Mouse (Mus musculus): ENCODE measurements around the gene Tbx2. TPM values are rescaled to one million over a fixed set of nuclear protein-coding genes. Genes with fewer than 3 reads are reported as not detected.

Tbx2 gene
- total RNA-seq (2014; rRNA removed) (3.6 and 7.9 TPM in 2 replicates), polyA plus RNA-seq (2015; fragmentation: Nextera tagmentation; extraction: Ambion mirVana) (0.70 and 0.86 TPM in 2 replicates)

- H3K9ac ChIP-seq (replicated peaks; ENCODE audit: low read length), result peak within 1 kb of the TSS; percentile 7; the same call in 1 of the 2 replicates
- peak; percentile 28; the same call in 1 of the 2 replicates for ATAC-seq
- H3K4me3 ChIP-seq (ENCODE audit: low read length), result peak within 1 kb of the TSS; percentile 32
- no peaks in the 10 kb centered on the region for H3K9me3 ChIP-seq (ENCODE audit: low read length)
- H3K4me2 ChIP-seq (ENCODE audit: low read depth, low read length), result peak within 1 kb of the TSS; percentile 52
- DNase-seq (ENCODE audit: low spot score), result no peak
- 2% methylated on average over 46 of the region's 52 CpGs for WGBS
- TF ChIP-seq CTCF (IDR thresholded peaks at IDR 0.05; ENCODE audit: low read depth), result no peak
- H3K4me1 ChIP-seq (ENCODE audit: insufficient read depth, low read length), result no peaks in the 10 kb centered on the region
- H3K36me3 ChIP-seq (ENCODE audit: insufficient read depth, low read length), result no peaks in the 10 kb centered on the region
- H3K27me3 ChIP-seq (ENCODE audit: insufficient read depth, low read length), result peaks cover 73% of the 10 kb centered on the region
- no peak within 1 kb of the TSS for H3K27ac ChIP-seq
Measured at GRCm38 (mm10) chr11:85832231-85832924, at the start of gene Tbx2. Gene Tbx2, plus strand, starts transcription at chr11:85832551.

GRCm38 (mm10) chr11:85786113-85786718 lies 46.1 kb upstream of the Tbx2 start:
- no peak overlapping the region for H3K4me3 ChIP-seq (ENCODE audit: low read length)
- H3K27ac ChIP-seq, result no peak overlapping the region
- peak; percentile 68 for DNase-seq (ENCODE audit: low spot score)
- H3K9ac ChIP-seq (replicated peaks; ENCODE audit: low read length), result no peak overlapping the region
- peak; percentile 66 for TF ChIP-seq CTCF (IDR thresholded peaks at IDR 0.05; ENCODE audit: low read depth)
- H3K27me3 ChIP-seq (ENCODE audit: insufficient read depth, low read length), result no peaks in the 10 kb centered on the region
- no peak overlapping the region for H3K4me2 ChIP-seq (ENCODE audit: low read depth, low read length)
- no peaks in the 10 kb centered on the region for H3K36me3 ChIP-seq (ENCODE audit: insufficient read depth, low read length)
- H3K4me1 ChIP-seq (ENCODE audit: insufficient read depth, low read length), result no peaks in the 10 kb centered on the region
- WGBS, result 76% methylated on average over 3 of the region's 3 CpGs
- no peaks in the 10 kb centered on the region for H3K9me3 ChIP-seq (ENCODE audit: low read length)
- ATAC-seq, result peak; percentile 74

GRCm38 (mm10) chr11:85789750-85790149 lies 42.6 kb upstream of the Tbx2 start:
- WGBS, result 89% methylated on average over 7 of the region's 7 CpGs
- TF ChIP-seq CTCF (IDR thresholded peaks at IDR 0.05; ENCODE audit: low read depth), result no peak
- H3K9me3 ChIP-seq (ENCODE audit: low read length), result no peaks in the 10 kb centered on the region
- no peaks in the 10 kb centered on the region for H3K4me1 ChIP-seq (ENCODE audit: insufficient read depth, low read length)
- H3K4me2 ChIP-seq (ENCODE audit: low read depth, low read length), result no peak overlapping the region
- H3K27me3 ChIP-seq (ENCODE audit: insufficient read depth, low read length), result no peaks in the 10 kb centered on the region
- H3K36me3 ChIP-seq (ENCODE audit: insufficient read depth, low read length), result no peaks in the 10 kb centered on the region
- no peak overlapping the region for H3K4me3 ChIP-seq (ENCODE audit: low read length)
- H3K9ac ChIP-seq (replicated peaks; ENCODE audit: low read length), result no peak overlapping the region
- DNase-seq (ENCODE audit: low spot score) (no peak), ATAC-seq (no peak)
- no peak overlapping the region for H3K27ac ChIP-seq

GRCm38 (mm10) chr11:85790267-85790666 lies 42.1 kb upstream of the Tbx2 start:
- DNase-seq (ENCODE audit: low spot score), result no peak
- no peak overlapping the region for H3K9ac ChIP-seq (replicated peaks; ENCODE audit: low read length)
- no peaks in the 10 kb centered on the region for H3K4me1 ChIP-seq (ENCODE audit: insufficient read depth, low read length)
- no peak overlapping the region for H3K4me3 ChIP-seq (ENCODE audit: low read length)
- no peaks in the 10 kb centered on the region for H3K36me3 ChIP-seq (ENCODE audit: insufficient read depth, low read length)
- no peak for ATAC-seq
- no peak for TF ChIP-seq CTCF (IDR thresholded peaks at IDR 0.05; ENCODE audit: low read depth)
- no peaks in the 10 kb centered on the region for H3K9me3 ChIP-seq (ENCODE audit: low read length)
- WGBS, result 87% methylated on average over 2 of the region's 2 CpGs
- H3K27me3 ChIP-seq (ENCODE audit: insufficient read depth, low read length), result no peaks in the 10 kb centered on the region
- no peak overlapping the region for H3K27ac ChIP-seq
- H3K4me2 ChIP-seq (ENCODE audit: low read depth, low read length), result no peak overlapping the region

- no peak overlapping the region for H3K9ac ChIP-seq (replicated peaks; ENCODE audit: low read length)
- DNase-seq (ENCODE audit: low spot score), result no peak
- no peak for TF ChIP-seq CTCF (IDR thresholded peaks at IDR 0.05; ENCODE audit: low read depth)
- H3K4me2 ChIP-seq (ENCODE audit: low read depth, low read length), result no peak overlapping the region
- H3K27ac ChIP-seq, result no peak overlapping the region
- H3K4me3 ChIP-seq (ENCODE audit: low read length), result no peak overlapping the region
- no peaks in the 10 kb centered on the region for H3K36me3 ChIP-seq (ENCODE audit: insufficient read depth, low read length)
- H3K27me3 ChIP-seq (ENCODE audit: insufficient read depth, low read length), result no peaks in the 10 kb centered on the region
- H3K4me1 ChIP-seq (ENCODE audit: insufficient read depth, low read length), result no peaks in the 10 kb centered on the region
- H3K9me3 ChIP-seq (ENCODE audit: low read length), result no peaks in the 10 kb centered on the region
- 91% methylated on average over 1 of the region's 1 CpGs for WGBS
- no peak for ATAC-seq
Measured at GRCm38 (mm10) chr11:85791212-85791611, 41.1 kb upstream of the Tbx2 start.

GRCm38 (mm10) chr11:85792534-85793215 lies 39.7 kb upstream of the Tbx2 start:
- TF ChIP-seq CTCF (IDR thresholded peaks at IDR 0.05; ENCODE audit: low read depth), result no peak
- Histone ChIP-seq H3K9ac (replicated peaks; ENCODE audit: low read length) (no peak overlapping the region), H3K4me3 (ENCODE audit: low read length) (no peak overlapping the region), H3K4me2 (ENCODE audit: low read depth, low read length) (no peak overlapping the region), H3K9me3 (ENCODE audit: low read length) (no peaks in the 10 kb centered on the region), H3K4me1 (ENCODE audit: insufficient read depth, low read length) (no peaks in the 10 kb centered on the region), H3K27ac (no peak overlapping the region), H3K36me3 (ENCODE audit: insufficient read depth, low read length) (no peaks in the 10 kb centered on the region), H3K27me3 (ENCODE audit: insufficient read depth, low read length) (no peaks in the 10 kb centered on the region)
- DNase-seq (ENCODE audit: low spot score) (no peak), ATAC-seq (no peak)
- WGBS, result 68% methylated on average over 12 of the region's 12 CpGs
